Mouse (Mus musculus) intestine, postnatal 0 days (tissue): ENCODE data around the gene Nr2c2ap. TPM values are rescaled to one million over a fixed set of nuclear protein-coding genes. Genes with fewer than 3 reads are reported as not detected.
A peak's percentile ranks its signal among the peaks of the same experiment; 100 is the strongest.

Experiments
- ATAC-seq: fragments of 200-750 bp; cut with Nextera tagmentation; 2 replicates; pipeline ENCODE4 v1.8.0; 2017; ENCODE audit warnings: mild to moderate bottlenecking, moderate TSS enrichment, moderate library complexity
- H3K27ac ChIP-seq: fragments of 300-500 bp; sonication (generic); 2 replicates; pipeline ENCODE4 v1.5.1; 2014; ENCODE audit warnings: mild to moderate bottlenecking, low read depth, low read length, moderate library complexity
- H3K27me3 ChIP-seq: fragments of 300-500 bp; sonication (generic); replicated peaks from 2 replicates; pipeline ENCODE4 v1.6.1; 2014; ENCODE audit warnings: low read length, mixed read lengths; ENCODE audit not compliant: control insufficient read depth, insufficient read depth
- H3K36me3 ChIP-seq: fragments of 300-500 bp; sonication (generic); 2 replicates; pipeline ENCODE4 v1.6.1; 2014; ENCODE audit warnings: mild to moderate bottlenecking, moderate library complexity; ENCODE audit not compliant: control insufficient read depth, insufficient read depth
- H3K4me1 ChIP-seq: fragments of 300-500 bp; sonication (generic); replicated peaks from 2 replicates; pipeline ENCODE4 v1.6.1; 2014; ENCODE audit warnings: antibody characterized with exemption, low read length, mixed read lengths; ENCODE audit not compliant: control insufficient read depth, insufficient read depth
- H3K4me2 ChIP-seq: fragments of 300-500 bp; sonication (generic); replicated peaks from 2 replicates; pipeline ENCODE4 v1.6.1; 2014; ENCODE audit warnings: low read depth, mild to moderate bottlenecking, moderate library complexity
- H3K4me3 ChIP-seq: fragments of 300-500 bp; sonication (generic); 2 replicates; pipeline ENCODE4 v1.5.1; 2014; ENCODE audit warnings: low read depth, low read length
- H3K9ac ChIP-seq: fragments of 300-500 bp; sonication (generic); 2 replicates; pipeline ENCODE4 v1.6.1; 2014; ENCODE audit warnings: mild to moderate bottlenecking, low read depth, low read length
- H3K9me3 ChIP-seq: fragments of 300-500 bp; sonication (generic); 2 replicates; pipeline ENCODE4 v1.6.1; 2016; ENCODE audit warnings: mixed run types; ENCODE audit not compliant: control insufficient read depth
- CTCF ChIP-seq: sonication (generic); IDR thresholded peaks from 2 replicates; pipeline ENCODE4 v1.5.1; 2016; ENCODE audit warnings: low read depth, mild to moderate bottlenecking, control low read depth, antibody characterized with exemption, moderate library complexity
- WGBS: fragments of 180-500 bp; shearing (Covaris S2); extraction: QIAGEN DNeasy Blood & Tissue Kit; methylation state at CpG from one replicate; pipeline ENCODE4 v1.1.7; 2014; 5-methylcytosine and 5-hydroxymethylcytosine counted together
- polyA plus RNA-seq: library from polyadenylated mRNA; unstranded; fragments of >200 nt; fragmentation: Nextera tagmentation; extraction: Ambion mirVana; gene quantifications from 2 replicates; pipeline ENCODE4 v1.2.1, GENCODE M21; 2015

Nr2c2ap gene
- polyA plus RNA-seq: 44.0 and 44.1 TPM in 2 replicates

- Histone ChIP-seq H3K4me3 (peak within 1 kb of the TSS; percentile 66), H3K27ac (peak within 1 kb of the TSS; percentile 66; the same call in 1 of the 2 replicates), H3K27me3 (no peaks in the 10 kb centered on the region), H3K4me1 (0 out of 2 replicates have a peak, but pooled peaks cover 4% of the 10 kb centered on the region), H3K9me3 (no peaks in the 10 kb centered on the region), H3K36me3 (peaks cover 30% of the 10 kb centered on the region), H3K4me2 (peak within 1 kb of the TSS; percentile 85), H3K9ac (peak within 1 kb of the TSS; percentile 78)
- WGBS: under 1% methylated on average over 37 of the region's 37 CpGs
- ATAC-seq: peak; percentile 87
- peak; percentile 24; the same call in 1 of the 2 replicates for TF ChIP-seq CTCF
These were observed at the start of gene Nr2c2ap for GRCm38 (mm10) chr8:70131166-70131883. Gene Nr2c2ap (plus strand): TSS chr8:70131333.

- ATAC-seq: no peak
- H3K4me2 ChIP-seq: no peak overlapping the region
- peaks cover 52% of the 10 kb centered on the region for H3K27me3 ChIP-seq
- H3K36me3 ChIP-seq: peaks cover 22% of the 10 kb centered on the region
- H3K4me3 ChIP-seq: no peak overlapping the region
- TF ChIP-seq CTCF: no peak
- H3K4me1 ChIP-seq: no peaks in the 10 kb centered on the region
- no peak overlapping the region for H3K9ac ChIP-seq
- H3K9me3 ChIP-seq: no peaks in the 10 kb centered on the region
- WGBS: 83% methylated on average over 2 of the region's 2 CpGs
- no peak overlapping the region for H3K27ac ChIP-seq
These were observed 49.2 kb upstream of the Nr2c2ap start for GRCm38 (mm10) chr8:70081976-70082375.

GRCm38 (mm10) chr8:70083285-70083684 is 47.8 kb upstream of the Nr2c2ap start, which contains the start of gene Hapln4:
Gene Hapln4 (plus strand): TSS chr8:70083457.
- Histone ChIP-seq H3K27me3 (peaks cover 65% of the 10 kb centered on the region), H3K27ac (no peak within 1 kb of the TSS), H3K36me3 (peaks cover 11% of the 10 kb centered on the region; the same call in 1 of the 2 replicates), H3K9me3 (no peaks in the 10 kb centered on the region), H3K4me3 (peak within 1 kb of the TSS; percentile 46), H3K9ac (no peak within 1 kb of the TSS), H3K4me2 (peak within 1 kb of the TSS; percentile 71), H3K4me1 (no peaks in the 10 kb centered on the region)
- 0% methylated on average over 19 of the region's 26 CpGs for WGBS
- ATAC-seq: no peak
- peak; percentile 9; the same call in 1 of the 2 replicates for TF ChIP-seq CTCF

GRCm38 (mm10) chr8:70084191-70085065 is 46.7 kb upstream of the Nr2c2ap start:
- Histone ChIP-seq H3K27me3 (peaks cover 76% of the 10 kb centered on the region), H3K36me3 (peaks cover 2% of the 10 kb centered on the region; the same call in 1 of the 2 replicates), H3K9ac (no peak overlapping the region), H3K9me3 (no peaks in the 10 kb centered on the region), H3K4me3 (peak overlapping the region; percentile 46), H3K4me2 (peak overlapping the region; percentile 71), H3K4me1 (no peaks in the 10 kb centered on the region), H3K27ac (no peak overlapping the region)
- WGBS: 2% methylated on average over 61 of the region's 71 CpGs
- no peak; the same call in 1 of the 2 replicates for TF ChIP-seq CTCF
- ATAC-seq: no peak

GRCm38 (mm10) chr8:70086151-70086550 is 45.0 kb upstream of the Nr2c2ap start:
- Histone ChIP-seq H3K4me3 (no peak overlapping the region), H3K9me3 (no peaks in the 10 kb centered on the region), H3K27me3 (peaks cover 90% of the 10 kb centered on the region), H3K9ac (no peak overlapping the region), H3K36me3 (no peaks in the 10 kb centered on the region), H3K4me2 (no peak overlapping the region), H3K4me1 (no peaks in the 10 kb centered on the region), H3K27ac (no peak overlapping the region)
- ATAC-seq: no peak
- no peak for TF ChIP-seq CTCF
- WGBS: 42% methylated on average over 1 of the region's 1 CpGs

GRCm38 (mm10) chr8:70087237-70087636 is 43.9 kb upstream of the Nr2c2ap start:
- H3K9ac ChIP-seq: no peak overlapping the region
- no peaks in the 10 kb centered on the region for H3K4me1 ChIP-seq
- 6% methylated on average over 7 of the region's 7 CpGs for WGBS
- no peaks in the 10 kb centered on the region for H3K36me3 ChIP-seq
- no peak overlapping the region for H3K4me3 ChIP-seq
- no peak overlapping the region for H3K4me2 ChIP-seq
- H3K27ac ChIP-seq: no peak overlapping the region
- H3K27me3 ChIP-seq: peaks cover 85% of the 10 kb centered on the region
- no peaks in the 10 kb centered on the region for H3K9me3 ChIP-seq
- TF ChIP-seq CTCF: no peak
- ATAC-seq: no peak
